Mouse (Mus musculus): ENCODE data around the gene Lgalsl.

The Lgalsl gene

GRCm38 (mm10) chr11:20782620-20783019 is 48.2 kb downstream of the Lgalsl start:
- no peak for DNase-seq (ENCODE audit: low read depth)

- no peak for DNase-seq (ENCODE audit: low read depth)
These were observed 50.5 kb downstream of the Lgalsl start for GRCm38 (mm10) chr11:20780312-20780711.

GRCm38 (mm10) chr11:20778861-20779563 is 51.8 kb downstream of the Lgalsl start:
- DNase-seq (ENCODE audit: low read depth): no peak

GRCm38 (mm10) chr11:20778298-20778697 is 52.6 kb downstream of the Lgalsl start:
- DNase-seq (ENCODE audit: low read depth): no peak

GRCm38 (mm10) chr11:20776668-20777067 is 54.2 kb downstream of the Lgalsl start:
- no peak for DNase-seq (ENCODE audit: low read depth)
